Mouse (Mus musculus) megakaryocyte, embryonic 14.5 days (primary cell): ENCODE measurements around the gene Adamts15.

Experiments used
- FLI1 ChIP-seq: IDR thresholded peaks from 2 replicates; pipeline ENCODE4 v1.6.1; 2012; ENCODE audit warnings: low read length, inconsistent platforms, mixed read lengths
- GATA1 ChIP-seq: IDR thresholded peaks from 3 replicates; pipeline ENCODE4 v1.6.1; 2012; ENCODE audit warnings: mixed read lengths, low read length, inconsistent platforms, borderline replicate concordance

DNA sequence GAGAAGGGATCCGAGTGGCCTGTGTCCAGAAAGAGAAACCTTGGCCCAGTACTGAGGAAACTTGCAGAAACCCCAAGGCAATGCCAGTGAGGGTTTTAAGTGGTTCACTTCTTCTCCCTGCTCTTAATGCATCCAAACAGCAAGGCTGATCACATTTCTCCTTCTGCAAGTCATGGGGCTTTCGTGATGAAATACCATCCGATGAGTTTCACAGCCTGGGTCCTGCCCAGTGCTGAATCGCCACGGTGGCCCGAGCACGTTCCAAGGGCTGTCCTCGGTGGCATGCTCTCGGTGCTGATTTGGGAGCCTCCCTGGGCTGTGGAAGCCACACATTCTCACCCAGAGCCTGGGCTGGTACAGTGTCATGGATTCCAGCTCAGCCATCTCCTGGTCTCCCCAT lies 33.0 kb upstream of the Adamts15 start:
- no peak for TF ChIP-seq GATA1
- TF ChIP-seq FLI1, result no peak
